Mouse (Mus musculus) A20 (cell line): ENCODE data around the gene Pcp4.

Experiments
- DNase-seq: peaks from one replicate; pipeline ENCODE4 v3.0.0-alpha.2; 2011; ENCODE audit warnings: low read depth, low spot score

The Pcp4 gene

GRCm38 (mm10) chr16:96487007-96487684, 19.7 kb downstream of the Pcp4 start:
- no peak for DNase-seq

- DNase-seq: no peak
These were observed 20.6 kb downstream of the Pcp4 start for GRCm38 (mm10) chr16:96488038-96488437.

- no peak for DNase-seq
These were observed 24.1 kb downstream of the Pcp4 start for GRCm38 (mm10) chr16:96491530-96491929.

- no peak for DNase-seq
These were observed 26.7 kb downstream of the Pcp4 start for GRCm38 (mm10) chr16:96494079-96494478.

GRCm38 (mm10) chr16:96498951-96499350, 31.5 kb downstream of the Pcp4 start:
- no peak for DNase-seq

DNA sequence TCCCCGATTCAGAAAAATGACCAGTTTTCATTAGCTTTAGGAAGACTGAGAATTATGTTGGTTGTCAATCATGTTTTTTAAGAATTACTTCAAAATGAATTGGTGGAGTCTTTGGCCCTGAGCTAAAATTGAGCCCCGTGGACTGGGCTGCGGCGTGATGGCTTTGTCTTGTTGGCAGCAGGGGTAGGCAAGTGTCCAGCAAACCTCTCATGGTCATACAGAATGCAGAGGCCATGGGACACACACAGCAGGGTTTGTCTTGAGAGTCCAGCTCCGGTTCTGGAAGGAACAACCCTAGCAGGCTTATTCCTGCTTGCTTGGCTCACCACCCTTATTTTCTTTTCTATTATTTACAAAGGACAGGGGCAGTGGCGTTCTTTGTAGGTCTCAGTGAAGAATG, 33.8 kb downstream of the Pcp4 start:
- no peak for DNase-seq

- DNase-seq: no peak
These were observed 35.2 kb downstream of the Pcp4 start for GRCm38 (mm10) chr16:96502586-96502985.

DNA sequence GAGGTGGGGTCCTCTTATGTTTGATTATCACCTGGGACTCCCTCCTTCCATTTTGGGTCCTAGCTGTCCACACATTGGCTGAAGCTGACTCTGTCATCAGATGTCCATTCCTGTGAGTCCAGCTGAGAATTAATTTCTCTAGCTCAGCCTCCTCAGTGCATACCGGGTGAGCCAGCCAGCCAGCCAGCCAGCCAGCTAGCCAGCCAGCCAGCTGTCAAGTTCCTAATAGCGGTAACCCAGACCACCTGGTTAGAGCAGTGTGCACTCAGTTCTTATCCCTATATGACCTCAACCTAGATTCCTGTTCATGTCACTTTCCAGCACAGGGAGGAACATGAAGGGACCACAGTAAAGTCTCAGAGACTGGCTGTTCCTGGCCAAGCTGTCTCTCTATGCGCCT, 47.1 kb downstream of the Pcp4 start:
- no peak for DNase-seq

DNA sequence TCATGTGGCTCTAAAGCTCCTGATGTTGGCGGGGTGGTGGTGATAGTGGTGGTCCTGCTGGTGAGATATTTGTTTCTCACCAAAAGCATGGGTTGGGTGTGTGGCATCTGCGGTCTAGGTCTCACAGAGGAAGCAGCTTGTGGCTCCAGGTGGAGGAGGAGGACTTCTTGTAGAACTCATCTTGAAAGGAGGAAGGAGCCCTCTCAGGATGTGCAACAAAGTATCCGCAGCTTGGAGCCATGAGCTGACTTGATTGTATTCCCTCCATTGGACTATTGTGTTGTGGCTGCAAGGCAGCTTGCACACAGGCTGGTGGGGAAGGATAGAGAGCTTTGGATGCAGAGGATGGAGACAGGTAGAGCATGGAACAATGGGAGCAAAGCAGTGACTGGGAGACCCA, 60.1 kb downstream of the Pcp4 start:
- DNase-seq: no peak

- DNase-seq: no peak
These were observed 61.1 kb downstream of the Pcp4 start for GRCm38 (mm10) chr16:96528471-96528870.

DNA sequence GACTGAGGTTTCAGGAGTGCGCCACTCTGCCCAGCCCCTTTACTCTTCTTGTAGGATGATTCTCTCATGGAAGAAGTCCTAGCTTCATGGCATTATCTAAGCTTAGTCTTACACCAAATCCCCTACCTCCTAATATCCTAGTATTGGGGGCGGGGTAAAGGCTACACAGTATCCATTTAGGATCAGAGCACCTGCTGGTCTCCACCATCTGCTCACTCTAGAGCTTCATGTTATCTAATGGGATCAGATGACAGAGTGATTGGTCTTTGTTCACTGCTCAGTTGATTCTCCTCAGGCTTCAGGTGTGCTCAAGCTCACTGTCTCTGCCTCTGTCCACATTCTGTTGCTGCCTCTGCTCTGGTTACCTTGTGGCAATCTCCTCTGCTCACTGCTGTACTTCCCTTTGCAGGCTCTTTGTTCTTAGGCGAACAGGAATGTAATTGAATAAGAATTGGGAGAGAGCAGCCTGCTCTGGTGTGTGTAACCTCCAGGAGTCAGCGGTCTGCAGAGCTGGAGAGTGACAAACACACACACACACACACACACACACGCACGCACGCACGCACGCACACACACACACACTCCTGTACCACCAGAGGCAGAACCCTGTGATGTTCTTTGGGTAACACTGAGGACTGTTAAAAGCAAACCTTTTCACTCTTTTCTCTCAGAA, 62.6 kb downstream of the Pcp4 start:
- DNase-seq: no peak

DNA sequence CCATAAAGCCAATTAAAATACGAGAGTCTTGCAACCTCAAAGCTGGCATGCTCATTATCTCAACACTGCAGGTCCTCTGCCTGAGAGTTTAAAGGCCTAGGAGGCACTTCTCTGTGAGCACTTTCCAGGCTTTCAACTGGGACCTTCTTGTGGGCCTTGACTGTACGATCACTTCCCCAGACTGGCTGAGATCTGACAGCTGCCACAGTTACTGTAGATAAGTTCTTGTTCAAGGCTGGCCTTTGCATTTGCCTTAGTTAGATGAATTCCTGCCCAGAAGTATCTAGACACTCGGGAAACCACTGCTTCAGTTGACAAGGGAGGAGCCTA, 63.1 kb downstream of the Pcp4 start:
- no peak for DNase-seq

- no peak for DNase-seq
These were observed 63.6 kb downstream of the Pcp4 start for GRCm38 (mm10) chr16:96531029-96531428.

DNA sequence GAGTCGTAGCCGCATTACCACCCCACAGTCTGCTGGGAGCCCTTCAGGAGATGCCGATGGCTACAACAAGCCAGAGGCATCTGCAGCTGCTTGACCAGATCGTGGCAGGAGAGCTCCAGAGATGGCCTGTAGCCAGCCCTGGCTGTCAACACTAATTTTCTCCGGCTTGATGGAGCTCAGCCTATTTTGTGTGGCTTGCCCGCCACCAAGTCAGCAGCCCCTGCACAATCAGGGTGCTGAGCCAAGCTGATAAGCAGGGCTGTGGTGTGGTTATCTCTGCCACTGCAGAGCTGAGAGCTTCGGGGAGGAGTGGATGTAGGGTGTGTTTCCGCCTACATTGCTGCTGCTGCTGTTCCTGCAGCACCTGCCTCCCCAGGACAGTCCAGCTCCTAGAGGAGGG, 66.3 kb downstream of the Pcp4 start:
- no peak for DNase-seq

DNA sequence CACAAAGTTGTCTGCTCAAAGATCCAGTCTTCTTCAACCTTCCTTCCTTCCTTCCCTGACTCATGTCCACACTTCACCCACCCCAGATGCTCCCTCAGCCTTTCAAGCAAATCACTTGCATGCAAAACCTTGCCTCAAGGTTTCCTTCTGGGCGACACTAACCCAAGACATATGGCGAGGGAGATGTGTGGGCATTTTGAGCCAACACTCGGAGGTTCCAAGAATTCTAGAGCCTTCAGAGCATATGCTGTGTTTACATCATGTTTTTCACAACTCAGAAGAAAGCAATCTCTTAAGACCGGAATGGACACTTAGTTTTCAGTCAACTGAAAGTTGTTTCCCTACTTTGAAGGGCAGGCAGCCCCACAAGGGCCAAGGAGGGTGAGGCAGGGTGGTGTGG, 67.9 kb downstream of the Pcp4 start:
- no peak for DNase-seq

GRCm38 (mm10) chr16:96536426-96536825, 69.0 kb downstream of the Pcp4 start:
- DNase-seq: no peak

DNA sequence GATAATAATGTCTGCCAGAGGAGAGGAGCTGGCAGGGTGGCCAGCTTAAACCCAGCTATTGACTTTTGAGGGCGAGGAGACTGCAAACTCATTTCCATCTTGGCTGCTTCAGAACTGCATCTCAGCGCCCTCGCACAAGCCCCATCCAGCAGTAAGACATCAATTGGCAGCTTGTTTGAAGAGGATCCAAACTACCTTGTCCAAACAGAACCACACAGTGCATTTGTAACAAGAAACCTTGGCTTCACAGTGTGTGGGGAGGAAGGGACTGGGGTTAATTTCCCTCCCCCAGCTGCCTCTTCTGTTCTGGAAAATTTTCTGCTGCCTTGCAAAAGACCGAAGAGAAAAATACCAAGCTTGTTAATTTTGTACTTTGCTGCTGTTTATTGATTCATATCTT, 71.7 kb downstream of the Pcp4 start:
- no peak for DNase-seq

DNA sequence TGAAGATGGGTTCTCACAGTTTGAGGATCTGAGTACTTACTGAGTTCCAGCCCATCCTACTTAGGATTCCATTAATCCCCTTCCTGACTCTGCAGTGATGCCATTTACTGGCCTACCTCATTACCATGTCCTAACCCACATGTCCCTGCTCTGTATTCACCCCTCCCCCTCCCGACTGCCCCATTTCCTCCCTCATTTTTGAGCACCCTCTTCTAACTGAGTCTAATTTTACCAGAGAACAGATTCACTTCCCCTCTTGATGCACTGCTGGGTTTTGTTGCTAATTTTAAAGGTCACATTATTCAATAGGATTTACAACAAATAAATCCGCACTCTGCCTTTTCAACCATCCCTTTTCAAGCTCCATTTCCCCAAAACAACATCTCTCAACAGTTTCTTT, 73.7 kb downstream of the Pcp4 start:
- peak; percentile 89 for DNase-seq

- DNase-seq: no peak
These were observed 85.3 kb downstream of the Pcp4 start for GRCm38 (mm10) chr16:96552680-96553079.

DNA sequence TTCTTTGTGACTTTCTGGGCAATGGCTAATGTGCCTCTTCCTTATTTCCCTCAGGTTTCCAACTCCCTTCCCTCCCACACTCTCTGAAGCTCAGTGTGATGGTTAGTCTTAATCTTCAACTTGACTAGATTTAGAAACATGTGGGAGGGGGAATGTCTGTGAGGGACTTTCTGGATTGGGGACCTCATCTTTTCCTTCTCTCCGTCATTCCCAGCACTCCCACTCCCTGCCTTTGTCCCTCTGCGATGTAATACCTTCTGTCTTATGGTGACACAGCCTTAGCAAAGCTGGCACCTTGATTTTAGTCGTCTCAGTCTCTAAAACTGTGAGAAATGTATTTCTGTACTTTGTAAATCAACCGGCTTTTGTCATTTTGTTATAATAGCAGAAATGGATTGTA, 88.0 kb downstream of the Pcp4 start:
- no peak for DNase-seq

- no peak for DNase-seq
These were observed 89.2 kb downstream of the Pcp4 start for GRCm38 (mm10) chr16:96556621-96557020.

- no peak for DNase-seq
These were observed 90.9 kb downstream of the Pcp4 start for GRCm38 (mm10) chr16:96558341-96558740.

GRCm38 (mm10) chr16:96559796-96560195, 92.4 kb downstream of the Pcp4 start:
- no peak for DNase-seq
